Mouse (Mus musculus): Measurements from ENCODE around the gene Kctd21. TPM values are rescaled to one million over a fixed set of nuclear protein-coding genes. Genes with fewer than 3 reads are reported as not detected.

Kctd21 gene
- total and polyA plus RNA-seq, 3 experiments, result 3.6 to 4.1 (median 3.7) TPM

DNA sequence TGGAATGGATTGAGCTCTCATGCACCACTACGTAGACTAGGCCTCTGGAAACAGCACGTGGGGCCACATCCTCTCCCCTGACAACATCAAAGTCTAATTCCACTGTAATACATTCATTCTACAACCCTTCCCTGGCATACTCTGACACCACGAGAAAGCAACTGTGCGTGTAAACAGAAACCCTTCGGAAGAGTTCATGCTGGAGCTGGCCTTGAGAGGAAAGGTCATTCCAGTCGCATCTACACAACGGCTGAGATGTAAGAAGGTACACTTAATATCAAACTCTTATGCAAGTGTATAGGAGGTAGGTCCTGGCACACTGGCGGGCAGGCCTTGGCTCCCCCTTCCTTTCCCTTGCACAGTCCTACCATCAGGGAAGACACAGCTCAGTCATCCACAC, 7.8 kb upstream of the Kctd21 start:
- DNase-seq, result no peak
- Histone ChIP-seq H3K9ac (ENCODE audit: low read depth, low read length) (no peak overlapping the region), H3K36me3 (ENCODE audit: control insufficient read depth, insufficient read depth, low read length) (no peaks in the 10 kb centered on the region), H3K27ac (no peak overlapping the region), H3K4me3 (no peak overlapping the region), H3K79me2 (replicated peaks; ENCODE audit: control insufficient read depth, insufficient read depth, low read length) (no peaks in the 10 kb centered on the region), H3K4me1 (ENCODE audit: control insufficient read depth, insufficient read depth, low read length) (no peaks in the 10 kb centered on the region), H3K27me3 (ENCODE audit: control insufficient read depth, insufficient read depth, low read length) (peaks cover 4% of the 10 kb centered on the region; the same call in 1 of the 2 replicates)
- intact Hi-C loops (cut with DNase I), result no loop called here
- TF ChIP-seq EP300 (IDR thresholded peaks at IDR 0.05; ENCODE audit: insufficient read depth, low read depth, low read length) (no peak), POLR2A (IDR thresholded peaks at IDR 0.05; ENCODE audit: insufficient read depth, low read depth, low read length) (no peak), CTCF (IDR thresholded peaks at IDR 0.05) (no peak)
- WGBS, result 94% methylated on average over 8 of the region's 8 CpGs

DNA sequence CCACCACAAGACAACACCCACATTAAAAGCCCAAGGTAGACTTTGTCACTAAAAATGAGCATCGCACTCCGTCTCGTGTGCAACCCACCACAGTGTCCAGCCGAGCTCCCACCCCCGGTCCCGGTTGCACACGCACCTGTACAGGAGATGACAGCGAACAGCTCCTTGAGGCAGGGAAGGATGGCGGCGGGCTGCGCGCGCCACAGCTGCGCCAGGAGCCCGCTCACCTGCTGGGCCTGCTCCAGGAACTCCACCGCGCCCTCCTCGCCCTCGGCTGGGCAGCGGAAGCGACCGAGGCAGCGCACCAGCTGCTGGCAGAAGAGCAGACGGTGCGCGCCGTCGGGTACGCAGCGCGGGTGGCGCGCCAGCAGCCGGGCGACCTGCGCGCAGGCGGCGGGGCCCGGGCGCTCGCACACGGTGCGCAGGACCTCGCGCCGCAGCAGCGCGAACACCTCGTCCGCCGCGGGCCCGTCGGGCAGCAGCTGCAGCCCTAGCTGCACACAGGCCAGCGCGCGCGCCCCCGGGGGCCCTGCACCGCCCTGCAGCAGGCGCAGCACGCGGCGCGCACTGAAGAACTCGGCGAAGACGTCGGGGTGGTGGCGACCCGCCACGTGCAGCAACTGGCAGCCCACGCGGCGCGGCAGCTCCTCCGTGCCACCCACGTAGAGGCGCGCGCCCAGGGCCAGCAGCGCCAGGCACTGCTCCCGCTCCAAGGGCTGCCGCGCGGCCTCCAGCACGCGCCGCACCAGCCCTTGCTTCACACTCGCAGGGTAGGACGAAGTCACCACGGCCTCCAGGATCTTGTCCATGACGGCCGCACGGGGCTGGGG, 6.8 kb upstream of the Kctd21 start:
- H3K9ac ChIP-seq (ENCODE audit: low read depth, low read length), result no peak overlapping the region
- H3K4me3 ChIP-seq, result no peak overlapping the region
- no peak overlapping the region for H3K27ac ChIP-seq
- H3K36me3 ChIP-seq (ENCODE audit: control insufficient read depth, insufficient read depth, low read length), result no peaks in the 10 kb centered on the region
- peaks cover 4% of the 10 kb centered on the region; the same call in 1 of the 2 replicates for H3K27me3 ChIP-seq (ENCODE audit: control insufficient read depth, insufficient read depth, low read length)
- H3K4me1 ChIP-seq (ENCODE audit: control insufficient read depth, insufficient read depth, low read length), result no peaks in the 10 kb centered on the region
- DNase-seq, result no peak
- WGBS, result 24% methylated on average over 96 of the region's 96 CpGs
- H3K79me2 ChIP-seq (replicated peaks; ENCODE audit: control insufficient read depth, insufficient read depth, low read length), result no peaks in the 10 kb centered on the region
- no peak for TF ChIP-seq CTCF (IDR thresholded peaks at IDR 0.05)
- TF ChIP-seq POLR2A (IDR thresholded peaks at IDR 0.05; ENCODE audit: insufficient read depth, low read depth, low read length), result no peak
- TF ChIP-seq EP300 (IDR thresholded peaks at IDR 0.05; ENCODE audit: insufficient read depth, low read depth, low read length), result no peak
- intact Hi-C loops (cut with DNase I), result no loop called here

DNA sequence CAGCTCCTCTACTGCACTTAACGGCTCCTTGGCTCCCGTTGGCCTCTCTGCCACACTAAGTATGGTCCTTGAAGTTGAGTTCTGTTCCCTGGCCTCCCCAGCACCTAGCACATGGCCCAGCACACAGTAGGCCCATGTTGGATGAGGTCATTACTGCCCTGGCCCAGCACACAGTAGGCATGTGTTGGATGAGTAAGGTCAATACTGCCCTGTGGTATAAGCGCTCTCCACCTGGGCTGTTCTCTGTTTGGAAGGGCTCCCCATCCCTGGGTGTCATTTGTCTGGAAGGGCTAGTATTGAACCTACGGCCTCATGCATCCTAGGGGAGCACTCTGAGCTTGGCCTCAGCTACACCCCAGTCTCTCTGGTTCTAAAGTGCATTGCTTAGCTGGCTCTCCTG, 4.8 kb upstream of the Kctd21 start:
- no peaks in the 10 kb centered on the region; the same call in 1 of the 2 replicates for H3K4me1 ChIP-seq (ENCODE audit: control insufficient read depth, insufficient read depth, low read length)
- H3K36me3 ChIP-seq (ENCODE audit: control insufficient read depth, insufficient read depth, low read length), result no peaks in the 10 kb centered on the region
- H3K9ac ChIP-seq (ENCODE audit: low read depth, low read length), result no peak overlapping the region
- TF ChIP-seq EP300 (IDR thresholded peaks at IDR 0.05; ENCODE audit: insufficient read depth, low read depth, low read length), result no peak
- no peak for TF ChIP-seq POLR2A (IDR thresholded peaks at IDR 0.05; ENCODE audit: insufficient read depth, low read depth, low read length)
- TF ChIP-seq CTCF (IDR thresholded peaks at IDR 0.05), result no peak
- no peaks in the 10 kb centered on the region for H3K79me2 ChIP-seq (replicated peaks; ENCODE audit: control insufficient read depth, insufficient read depth, low read length)
- H3K27me3 ChIP-seq (ENCODE audit: control insufficient read depth, insufficient read depth, low read length), result peaks cover 4% of the 10 kb centered on the region; the same call in 1 of the 2 replicates
- WGBS, result 95% methylated on average over 4 of the region's 4 CpGs
- H3K4me3 ChIP-seq, result no peak overlapping the region
- H3K27ac ChIP-seq, result no peak overlapping the region
- no peak for DNase-seq
- intact Hi-C loops (cut with DNase I), result no loop called here

DNA sequence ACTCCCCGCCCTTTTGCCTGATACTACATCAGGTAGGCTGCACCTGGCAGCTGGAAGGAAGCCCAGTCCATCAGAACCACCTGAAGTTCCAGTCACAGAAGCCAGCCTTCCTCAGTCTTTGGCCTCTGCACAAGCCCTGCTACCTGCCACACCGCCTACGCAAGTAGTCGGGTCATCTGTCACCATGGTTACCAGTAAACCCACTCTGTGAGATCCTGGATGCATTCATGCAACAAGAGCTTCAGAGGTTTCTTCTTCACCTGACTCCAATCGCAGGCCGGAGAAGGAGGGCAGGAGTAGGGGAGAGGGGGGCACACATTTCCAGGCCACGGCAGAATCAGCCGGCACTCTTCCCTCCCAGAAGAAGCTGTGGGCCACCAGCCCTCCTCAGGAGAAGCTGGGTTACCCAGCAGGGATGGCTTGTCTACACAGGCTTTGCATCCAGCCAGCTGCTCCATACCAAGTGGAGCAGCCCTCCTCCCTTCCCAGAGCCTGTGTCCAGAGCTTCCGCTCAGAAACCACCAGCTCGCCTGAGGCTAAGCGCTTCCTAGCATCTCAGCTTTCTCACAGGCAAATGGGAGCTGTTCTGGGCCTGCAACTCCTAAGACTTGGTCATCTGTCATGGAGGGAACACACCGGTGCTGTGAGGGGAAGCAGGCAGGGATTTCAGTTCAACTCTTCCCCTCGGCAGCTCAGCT, 3.1 kb upstream of the Kctd21 start:
- 88% methylated on average over 13 of the region's 13 CpGs for WGBS
- no peak overlapping the region for H3K9ac ChIP-seq (ENCODE audit: low read depth, low read length)
- H3K4me3 ChIP-seq, result no peak overlapping the region
- intact Hi-C loops (cut with DNase I), result no loop called here
- TF ChIP-seq CTCF (IDR thresholded peaks at IDR 0.05) (no peak), EP300 (IDR thresholded peaks at IDR 0.05; ENCODE audit: insufficient read depth, low read depth, low read length) (no peak)
- no peak overlapping the region for H3K27ac ChIP-seq
- no peaks in the 10 kb centered on the region for H3K36me3 ChIP-seq (ENCODE audit: control insufficient read depth, insufficient read depth, low read length)
- no peak for DNase-seq
- no peaks in the 10 kb centered on the region for H3K79me2 ChIP-seq (replicated peaks; ENCODE audit: control insufficient read depth, insufficient read depth, low read length)
- peaks cover 4% of the 10 kb centered on the region; the same call in 1 of the 2 replicates for H3K27me3 ChIP-seq (ENCODE audit: control insufficient read depth, insufficient read depth, low read length)
- H3K4me1 ChIP-seq (ENCODE audit: control insufficient read depth, insufficient read depth, low read length), result no peaks in the 10 kb centered on the region; the same call in 1 of the 2 replicates

DNA sequence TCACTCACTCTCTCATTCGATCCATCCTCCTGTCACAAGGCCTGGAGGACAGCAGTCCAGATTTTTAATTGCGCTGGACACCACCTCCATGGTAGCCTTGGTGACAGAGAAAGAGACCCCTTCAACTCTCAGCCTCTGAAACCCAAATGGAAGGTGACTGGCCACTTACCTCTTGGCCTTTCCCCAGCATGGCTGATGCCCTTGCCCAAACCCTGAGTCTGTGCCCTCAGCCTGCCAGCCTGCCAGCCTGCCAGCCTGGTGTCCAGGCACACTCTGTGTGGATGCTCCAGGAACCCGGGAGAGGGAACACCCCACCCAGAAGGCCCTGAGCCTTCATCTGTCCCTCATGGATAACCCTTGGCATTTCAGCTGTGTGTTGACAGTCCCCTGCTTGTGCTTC, 2.5 kb upstream of the Kctd21 start:
- no peak for TF ChIP-seq CTCF (IDR thresholded peaks at IDR 0.05)
- no peak for TF ChIP-seq EP300 (IDR thresholded peaks at IDR 0.05; ENCODE audit: insufficient read depth, low read depth, low read length)
- TF ChIP-seq POLR2A (IDR thresholded peaks at IDR 0.05; ENCODE audit: insufficient read depth, low read depth, low read length), result no peak
- Histone ChIP-seq H3K36me3 (ENCODE audit: control insufficient read depth, insufficient read depth, low read length) (no peaks in the 10 kb centered on the region), H3K4me1 (ENCODE audit: control insufficient read depth, insufficient read depth, low read length) (no peaks in the 10 kb centered on the region; the same call in 1 of the 2 replicates), H3K79me2 (replicated peaks; ENCODE audit: control insufficient read depth, insufficient read depth, low read length) (no peaks in the 10 kb centered on the region), H3K27ac (no peak overlapping the region), H3K27me3 (ENCODE audit: control insufficient read depth, insufficient read depth, low read length) (peaks cover 4% of the 10 kb centered on the region; the same call in 1 of the 2 replicates), H3K4me3 (no peak overlapping the region), H3K9ac (ENCODE audit: low read depth, low read length) (no peak overlapping the region)
- no peak for DNase-seq
- intact Hi-C loops (cut with DNase I), result loop anchor here (2.0 to 5.0 kb wide), 2 partner anchors 43 to 149 kb away; partner anchors contain the start of gene Alg8
- WGBS, result 82% methylated on average over 3 of the region's 3 CpGs
